Mouse (Mus musculus) stomach, embryonic 15.5 days (tissue): ENCODE measurements around the gene Stk24. TPM values are rescaled to one million over a fixed set of nuclear protein-coding genes. Genes with fewer than 3 reads are reported as not detected.

Source experiments
- ATAC-seq: fragments of 200-750 bp; cut with Nextera tagmentation; 2 replicates; pipeline ENCODE4 v1.8.0; 2017; ENCODE audit warnings: low read depth, moderate number of reproducible peaks, moderate TSS enrichment; ENCODE audit not compliant: insufficient read depth, low FRiP score
- H3K27ac ChIP-seq: fragments of 300-500 bp; sonication (generic); 2 replicates; pipeline ENCODE4 v1.5.1; 2015; ENCODE audit warnings: mild to moderate bottlenecking, inconsistent platforms
- H3K27me3 ChIP-seq: fragments of 300-500 bp; sonication (generic); replicated peaks from 2 replicates; pipeline ENCODE4 v1.6.1; 2015; ENCODE audit warnings: inconsistent platforms
- H3K36me3 ChIP-seq: fragments of 300-500 bp; sonication (generic); 2 replicates; pipeline ENCODE4 v1.6.1; 2015; ENCODE audit warnings: inconsistent platforms
- H3K4me1 ChIP-seq: fragments of 300-500 bp; sonication (generic); 2 replicates; pipeline ENCODE4 v1.6.1; 2015; ENCODE audit warnings: inconsistent platforms
- H3K4me2 ChIP-seq: fragments of 300-500 bp; sonication (generic); 2 replicates; pipeline ENCODE4 v1.6.1; 2015; ENCODE audit warnings: mild to moderate bottlenecking, inconsistent platforms
- H3K4me3 ChIP-seq: fragments of 300-500 bp; sonication (generic); replicated peaks from 2 replicates; pipeline ENCODE4 v1.5.1; 2015; ENCODE audit warnings: inconsistent platforms
- H3K9ac ChIP-seq: fragments of 300-500 bp; sonication (generic); 2 replicates; pipeline ENCODE4 v1.6.1; 2015; ENCODE audit warnings: inconsistent platforms
- H3K9me3 ChIP-seq: fragments of 300-500 bp; sonication (generic); 2 replicates; pipeline ENCODE4 v1.6.1; 2016; ENCODE audit warnings: inconsistent platforms
- WGBS: fragments of 180-500 bp; shearing (Covaris S2); methylation state at CpG from one replicate; pipeline ENCODE4 v1.1.7; 2015; 5-methylcytosine and 5-hydroxymethylcytosine counted together
- polyA plus RNA-seq: library from polyadenylated mRNA; unstranded; fragments of >200 nt; fragmentation: Nextera tagmentation; extraction: Ambion mirVana; gene quantifications from 2 replicates; pipeline ENCODE4 v1.2.1, GENCODE M21; 2015

The Stk24 gene
- polyA plus RNA-seq, 1 experiment from 2014 or later: 44.5 TPM

- WGBS: 78% methylated on average over 13 of the region's 13 CpGs
- no peak for ATAC-seq
- Histone ChIP-seq H3K36me3 (no peaks in the 10 kb centered on the region), H3K27ac (no peak overlapping the region), H3K4me1 (0 out of 2 replicates have a peak, but pooled peaks cover 1% of the 10 kb centered on the region), H3K4me2 (no peak overlapping the region), H3K9ac (no peak overlapping the region), H3K27me3 (no peaks in the 10 kb centered on the region), H3K9me3 (no peaks in the 10 kb centered on the region), H3K4me3 (no peak overlapping the region)
Measured at GRCm38 (mm10) chr14:121255469-121255868, 124.3 kb downstream of the Stk24 start.

GRCm38 (mm10) chr14:121254869-121255268 is 124.9 kb downstream of the Stk24 start:
- Histone ChIP-seq H3K9ac (no peak overlapping the region), H3K27ac (no peak overlapping the region), H3K4me3 (no peak overlapping the region), H3K4me1 (no peaks in the 10 kb centered on the region), H3K4me2 (no peak overlapping the region), H3K36me3 (0 out of 2 replicates have a peak, but pooled peaks cover 4% of the 10 kb centered on the region), H3K9me3 (no peaks in the 10 kb centered on the region), H3K27me3 (no peaks in the 10 kb centered on the region)
- 87% methylated on average over 10 of the region's 10 CpGs for WGBS
- no peak for ATAC-seq

GRCm38 (mm10) chr14:121252542-121252941 is 127.3 kb downstream of the Stk24 start:
- H3K4me3 ChIP-seq: no peak overlapping the region
- no peak for ATAC-seq
- H3K9me3 ChIP-seq: no peaks in the 10 kb centered on the region
- H3K4me2 ChIP-seq: no peak overlapping the region
- H3K27me3 ChIP-seq: no peaks in the 10 kb centered on the region
- H3K9ac ChIP-seq: no peak overlapping the region
- H3K36me3 ChIP-seq: 0 out of 2 replicates have a peak, but pooled peaks cover 4% of the 10 kb centered on the region
- H3K4me1 ChIP-seq: no peaks in the 10 kb centered on the region
- WGBS: 83% methylated on average over 10 of the region's 10 CpGs
- no peak overlapping the region for H3K27ac ChIP-seq

- Histone ChIP-seq H3K9me3 (no peaks in the 10 kb centered on the region), H3K27ac (0 out of 2 replicates have a peak overlapping the region, but pooled peaks have one; percentile 3), H3K36me3 (0 out of 2 replicates have a peak, but pooled peaks cover 4% of the 10 kb centered on the region), H3K9ac (no peak overlapping the region), H3K27me3 (no peaks in the 10 kb centered on the region), H3K4me3 (no peak overlapping the region), H3K4me1 (no peaks in the 10 kb centered on the region), H3K4me2 (no peak overlapping the region)
- ATAC-seq: no peak
- 54% methylated on average over 4 of the region's 4 CpGs for WGBS
Measured at GRCm38 (mm10) chr14:121251708-121252107, 128.1 kb downstream of the Stk24 start.

GRCm38 (mm10) chr14:121251099-121251498 is 128.7 kb downstream of the Stk24 start:
- Histone ChIP-seq H3K9ac (no peak overlapping the region), H3K4me1 (no peaks in the 10 kb centered on the region)
- 81% methylated on average over 5 of the region's 5 CpGs for WGBS

GRCm38 (mm10) chr14:121248346-121248745 is 131.5 kb downstream of the Stk24 start:
- H3K36me3 ChIP-seq: peaks cover 13% of the 10 kb centered on the region
- no peak overlapping the region for H3K9ac ChIP-seq
- no peak overlapping the region for H3K4me3 ChIP-seq
- no peak for ATAC-seq
- H3K4me1 ChIP-seq: no peaks in the 10 kb centered on the region
- H3K4me2 ChIP-seq: no peak overlapping the region
- 82% methylated on average over 5 of the region's 5 CpGs for WGBS
- no peaks in the 10 kb centered on the region for H3K9me3 ChIP-seq
- no peaks in the 10 kb centered on the region for H3K27me3 ChIP-seq
- no peak overlapping the region for H3K27ac ChIP-seq

More at GRCm38 (mm10) chr14:121251099-121251498, 128.7 kb downstream of the Stk24 start:
- Histone ChIP-seq H3K27ac (no peak overlapping the region), H3K4me2 (no peak overlapping the region), H3K27me3 (no peaks in the 10 kb centered on the region), H3K4me3 (no peak overlapping the region), H3K36me3 (0 out of 2 replicates have a peak, but pooled peaks cover 4% of the 10 kb centered on the region), H3K9me3 (no peaks in the 10 kb centered on the region)
- no peak for ATAC-seq

- 56% methylated on average over 7 of the region's 7 CpGs for WGBS
- Histone ChIP-seq H3K36me3 (peaks cover 13% of the 10 kb centered on the region), H3K27me3 (no peaks in the 10 kb centered on the region), H3K4me1 (no peaks in the 10 kb centered on the region), H3K4me2 (no peak overlapping the region), H3K27ac (peak overlapping the region; percentile 67; the same call in 1 of the 2 replicates), H3K9me3 (no peaks in the 10 kb centered on the region), H3K4me3 (no peak overlapping the region), H3K9ac (no peak overlapping the region)
- ATAC-seq: no peak
Measured at GRCm38 (mm10) chr14:121247287-121247686, 132.5 kb downstream of the Stk24 start.

GRCm38 (mm10) chr14:121246048-121246731 is 133.6 kb downstream of the Stk24 start:
- Histone ChIP-seq H3K9me3 (no peaks in the 10 kb centered on the region), H3K4me1 (no peaks in the 10 kb centered on the region), H3K9ac (no peak overlapping the region), H3K36me3 (peaks cover 13% of the 10 kb centered on the region), H3K4me2 (no peak overlapping the region), H3K27me3 (no peaks in the 10 kb centered on the region), H3K4me3 (no peak overlapping the region), H3K27ac (peak overlapping the region; percentile 31; the same call in 1 of the 2 replicates)
- ATAC-seq: no peak
- 78% methylated on average over 14 of the region's 14 CpGs for WGBS

- 90% methylated on average over 15 of the region's 15 CpGs for WGBS
- no peak for ATAC-seq
Measured at GRCm38 (mm10) chr14:121244104-121244503, 135.7 kb downstream of the Stk24 start.

GRCm38 (mm10) chr14:121239386-121239785 is 140.4 kb downstream of the Stk24 start:
- no peak overlapping the region for H3K4me3 ChIP-seq
- H3K9ac ChIP-seq: no peak overlapping the region
- H3K27me3 ChIP-seq: no peaks in the 10 kb centered on the region
- peaks cover 13% of the 10 kb centered on the region for H3K36me3 ChIP-seq
- no peak overlapping the region for H3K4me2 ChIP-seq
- H3K4me1 ChIP-seq: peaks cover 9% of the 10 kb centered on the region
- no peaks in the 10 kb centered on the region for H3K9me3 ChIP-seq
- WGBS: 25% methylated on average over 8 of the region's 8 CpGs
- peak; percentile 77; the same call in 1 of the 2 replicates for ATAC-seq
- no peak overlapping the region for H3K27ac ChIP-seq

More at GRCm38 (mm10) chr14:121244104-121244503, 135.7 kb downstream of the Stk24 start:
- Histone ChIP-seq H3K9me3 (no peaks in the 10 kb centered on the region), H3K4me3 (no peak overlapping the region), H3K27ac (no peak overlapping the region), H3K4me1 (peaks cover 2% of the 10 kb centered on the region; the same call in 1 of the 2 replicates), H3K9ac (no peak overlapping the region), H3K4me2 (no peak overlapping the region), H3K27me3 (no peaks in the 10 kb centered on the region), H3K36me3 (peaks cover 14% of the 10 kb centered on the region)

- no peaks in the 10 kb centered on the region for H3K9me3 ChIP-seq
- no peak overlapping the region for H3K4me2 ChIP-seq
- no peaks in the 10 kb centered on the region for H3K27me3 ChIP-seq
- WGBS: 64% methylated on average over 10 of the region's 10 CpGs
- no peak overlapping the region for H3K9ac ChIP-seq
- no peak overlapping the region for H3K4me3 ChIP-seq
- peaks cover 6% of the 10 kb centered on the region for H3K36me3 ChIP-seq
- no peak for ATAC-seq
- H3K27ac ChIP-seq: no peak overlapping the region
- peaks cover 9% of the 10 kb centered on the region for H3K4me1 ChIP-seq
Measured at GRCm38 (mm10) chr14:121238727-121239126, 141.1 kb downstream of the Stk24 start.

GRCm38 (mm10) chr14:121236736-121237135 is 143.1 kb downstream of the Stk24 start:
- Histone ChIP-seq H3K9me3 (no peaks in the 10 kb centered on the region), H3K27me3 (no peaks in the 10 kb centered on the region), H3K4me2 (no peak overlapping the region), H3K4me1 (peaks cover 9% of the 10 kb centered on the region), H3K9ac (no peak overlapping the region), H3K27ac (no peak overlapping the region), H3K36me3 (peaks cover 17% of the 10 kb centered on the region), H3K4me3 (no peak overlapping the region)
- ATAC-seq: no peak
- 85% methylated on average over 4 of the region's 4 CpGs for WGBS
